Mouse (Mus musculus): Measurements from ENCODE around the gene Olfr1255. TPM values are rescaled to one million over a fixed set of nuclear protein-coding genes. Genes with fewer than 3 reads are reported as not detected.

Gene Olfr1255
- polyA plus RNA-seq, 1 experiment from 2014 or later: not detected

Other genes starting within 250 kb of the Olfr1255 start
- gene Olfr1245, start 233.6 kb upstream of the Olfr1255 start, polyA plus RNA-seq (2014; fragmentation: Nextera tagmentation; extraction: Ambion mirVana): not detected in 2 replicates
- gene Olfr1246, start 218.9 kb upstream of the Olfr1255 start, polyA plus RNA-seq (2014; fragmentation: Nextera tagmentation; extraction: Ambion mirVana): not detected in 2 replicates
- not detected in 2 replicates for gene Olfr1247, start 197.9 kb upstream of the Olfr1255 start, polyA plus RNA-seq (2014; fragmentation: Nextera tagmentation; extraction: Ambion mirVana)
- gene Olfr1248, start 193.8 kb upstream of the Olfr1255 start, polyA plus RNA-seq (2014; fragmentation: Nextera tagmentation; extraction: Ambion mirVana): not detected in 2 replicates
- gene Olfr1249, start 177.1 kb upstream of the Olfr1255 start, polyA plus RNA-seq (2014; fragmentation: Nextera tagmentation; extraction: Ambion mirVana): not detected in 2 replicates
- gene Olfr1250, start 150.6 kb upstream of the Olfr1255 start, polyA plus RNA-seq (2014; fragmentation: Nextera tagmentation; extraction: Ambion mirVana): not detected in 2 replicates
- gene Olfr1251, start 140.1 kb upstream of the Olfr1255 start, polyA plus RNA-seq (2014; fragmentation: Nextera tagmentation; extraction: Ambion mirVana): not detected in 2 replicates
- gene Olfr1252, start 87.0 kb upstream of the Olfr1255 start, polyA plus RNA-seq (2014; fragmentation: Nextera tagmentation; extraction: Ambion mirVana): not detected in 2 replicates
- gene Olfr1253, start 55.0 kb upstream of the Olfr1255 start, polyA plus RNA-seq (2014; fragmentation: Nextera tagmentation; extraction: Ambion mirVana): not detected in 2 replicates
- not detected in 2 replicates for gene Olfr1254, start 18.4 kb upstream of the Olfr1255 start, polyA plus RNA-seq (2014; fragmentation: Nextera tagmentation; extraction: Ambion mirVana)
- gene Olfr1256, start 29.5 kb downstream of the Olfr1255 start, polyA plus RNA-seq (2014; fragmentation: Nextera tagmentation; extraction: Ambion mirVana): not detected in 2 replicates
- not detected in 2 replicates for gene Olfr48, start 36.2 kb downstream of the Olfr1255 start, polyA plus RNA-seq (2014; fragmentation: Nextera tagmentation; extraction: Ambion mirVana)
- gene Olfr1257, start 66.4 kb downstream of the Olfr1255 start, polyA plus RNA-seq (2014; fragmentation: Nextera tagmentation; extraction: Ambion mirVana): not detected in 2 replicates
- not detected in 2 replicates for gene Olfr1258, start 115.3 kb downstream of the Olfr1255 start, polyA plus RNA-seq (2014; fragmentation: Nextera tagmentation; extraction: Ambion mirVana)
- not detected in 2 replicates for gene Olfr1259, start 136.6 kb downstream of the Olfr1255 start, polyA plus RNA-seq (2014; fragmentation: Nextera tagmentation; extraction: Ambion mirVana)
- gene Olfr1260, start 162.3 kb downstream of the Olfr1255 start, polyA plus RNA-seq (2014; fragmentation: Nextera tagmentation; extraction: Ambion mirVana): not detected in 2 replicates
- not detected in 2 replicates for gene Olfr1261, start 179.2 kb downstream of the Olfr1255 start, polyA plus RNA-seq (2014; fragmentation: Nextera tagmentation; extraction: Ambion mirVana)
- gene Olfr1262, start 188.1 kb downstream of the Olfr1255 start, polyA plus RNA-seq (2014; fragmentation: Nextera tagmentation; extraction: Ambion mirVana): not detected in 2 replicates
- gene Olfr1263, start 200.1 kb downstream of the Olfr1255 start, polyA plus RNA-seq (2014; fragmentation: Nextera tagmentation; extraction: Ambion mirVana): not detected in 2 replicates
- not detected in 2 replicates for gene Olfr1264, start 213.5 kb downstream of the Olfr1255 start, polyA plus RNA-seq (2014; fragmentation: Nextera tagmentation; extraction: Ambion mirVana)
- gene Olfr1265, start 223.3 kb downstream of the Olfr1255 start, polyA plus RNA-seq (2014; fragmentation: Nextera tagmentation; extraction: Ambion mirVana): not detected in 2 replicates